Mouse (Mus musculus) G1E (cell line): ENCODE measurements around the gene A030005L19Rik. TPM values are rescaled to one million over a fixed set of nuclear protein-coding genes. Genes with fewer than 3 reads are reported as not detected.
"Not testable (repeated sequence)": the region's sequence is repeated elsewhere in the genome, so short reads cannot be mapped to it uniquely, and the experiment has no call there.

Experiments
- ATAC-seq: 2 replicates; pipeline ENCODE4 v1.8.0; 2016; ENCODE audit warnings: mild to moderate bottlenecking; ENCODE audit not compliant: insufficient number of reproducible peaks, poor library complexity, low FRiP score, severe bottlenecking; ENCODE audit errors: extremely low read depth
- DNase-seq: peaks from one replicate; pipeline ENCODE4 v3.0.0; 2012; ENCODE audit warnings: low spot score
- H3K27me3 ChIP-seq: 2 replicates; pipeline ENCODE4 v1.6.1; 2012; ENCODE audit warnings: mild to moderate bottlenecking, low read length, inconsistent platforms; ENCODE audit not compliant: insufficient read depth
- H3K36me3 ChIP-seq: replicated peaks from 2 replicates; pipeline ENCODE3; 2012; ENCODE audit warnings: mild to moderate bottlenecking, inconsistent platforms
- H3K4me1 ChIP-seq: 2 replicates; pipeline ENCODE4 v1.6.1; 2012; ENCODE audit warnings: low read depth, low read length, inconsistent platforms, mixed read lengths; ENCODE audit not compliant: insufficient read depth
- H3K4me3 ChIP-seq: 2 replicates; pipeline ENCODE4 v1.5.1; 2012; ENCODE audit warnings: low read depth, mild to moderate bottlenecking, inconsistent platforms, low read length, moderate library complexity, mixed read lengths
- H3K9me3 ChIP-seq: replicated peaks from 2 replicates; pipeline ENCODE4 v1.6.1; 2012; ENCODE audit warnings: inconsistent platforms
- CTCF ChIP-seq: IDR thresholded peaks from 2 replicates; pipeline ENCODE4 v1.5.1; 2012; ENCODE audit warnings: low read depth, low read length, inconsistent platforms, mixed read lengths
- GATA1 ChIP-seq: IDR thresholded peaks from 2 replicates; pipeline ENCODE4 v1.6.1; 2012; ENCODE audit warnings: borderline replicate concordance, low read length, inconsistent platforms, mixed read lengths
- GATA2 ChIP-seq: IDR thresholded peaks from 2 replicates; pipeline ENCODE4 v1.6.1; 2012; ENCODE audit warnings: low read depth, low read length, inconsistent platforms, borderline replicate concordance
- POLR2AphosphoS5 ChIP-seq: IDR thresholded peaks from 2 replicates; pipeline ENCODE4 v1.6.1; 2012; ENCODE audit warnings: low read depth, low read length, inconsistent platforms; ENCODE audit not compliant: insufficient replicate concordance
- TAL1 ChIP-seq: conservative IDR thresholded peaks from 2 replicates; pipeline ENCODE4 v1.6.1; 2012; ENCODE audit warnings: low read depth, low read length, inconsistent platforms, mixed read lengths
- polyA plus RNA-seq: library from polyadenylated mRNA; stranded (reverse); fragments of >175 nt; gene quantifications from 2 replicates; pipeline ENCODE4 v1.2.3, GENCODE M21; 2012
- total RNA-seq, 2 experiments: library from RNA; stranded (forward) in 1 of 2; stranded (reverse) in 1 of 2; fragments of 200-1000 nt in 1 of 2; fragments of >200 nt in 1 of 2; fragmentation: Nextera tagmentation in 1 of 2; gene quantifications; 2 replicates each; pipeline ENCODE4 v1.2.3; 2014 to 2017

Gene A030005L19Rik
- total and polyA plus RNA-seq, 3 experiments, result 0.07 to 1.9 (median 0.22) TPM

GRCm38 (mm10) chr1:82948601-82949000 is 35.5 kb downstream of the A030005L19Rik start:
- TF ChIP-seq TAL1, result no peak
- TF ChIP-seq POLR2AphosphoS5, result no peak
- no peak for TF ChIP-seq CTCF
- TF ChIP-seq GATA1, result no peak
- no peak for TF ChIP-seq GATA2
- no peaks in the 10 kb centered on the region for H3K36me3 ChIP-seq

GRCm38 (mm10) chr1:82955913-82956312 is 42.8 kb downstream of the A030005L19Rik start, which contains the start of gene Gm7544:
Gene Gm7544, minus strand, starts transcription at chr1:82956013.
- not testable (repeated sequence) for H3K4me3 ChIP-seq, H3K27me3 ChIP-seq, H3K9me3 ChIP-seq, ATAC-seq, DNase-seq, H3K36me3 ChIP-seq
- H3K4me1 ChIP-seq, result peaks cover 20% of the 10 kb centered on the region

More at GRCm38 (mm10) chr1:82948601-82949000, 35.5 kb downstream of the A030005L19Rik start:
- ATAC-seq (no peak), DNase-seq (no peak)
- Histone ChIP-seq H3K4me1 (peaks cover 23% of the 10 kb centered on the region), H3K27me3 (peaks cover 3% of the 10 kb centered on the region; the same call in 1 of the 2 replicates), H3K9me3 (no peaks in the 10 kb centered on the region; the same call in 1 of the 2 replicates), H3K4me3 (no peak overlapping the region)

GRCm38 (mm10) chr1:82959870-82960385 is 46.8 kb downstream of the A030005L19Rik start, which contains the start of gene Gm47955:
Gene Gm47955, plus strand, starts transcription at chr1:82960286.
- no peak for TF ChIP-seq GATA2
- no peak for TF ChIP-seq GATA1
- no peak for TF ChIP-seq CTCF
- TF ChIP-seq TAL1, result no peak
- TF ChIP-seq POLR2AphosphoS5, result no peak

More at GRCm38 (mm10) chr1:82959870-82960385, 46.8 kb downstream of the A030005L19Rik start, which contains the start of gene Gm47955:
- peaks cover 13% of the 10 kb centered on the region for H3K4me1 ChIP-seq
- no peaks in the 10 kb centered on the region for H3K36me3 ChIP-seq
- no peak within 1 kb of the TSS for H3K4me3 ChIP-seq
- H3K27me3 ChIP-seq, result peaks cover 3% of the 10 kb centered on the region; the same call in 1 of the 2 replicates
- ATAC-seq, result no peak
- DNase-seq, result no peak
- H3K9me3 ChIP-seq, result peaks cover 10% of the 10 kb centered on the region

Other genes with a start within 250 kb of the A030005L19Rik start
- gene Mff, start 188.4 kb upstream of the A030005L19Rik start, total RNA-seq (2014; fragmentation: Nextera tagmentation), result 552 and 575 TPM in 2 replicates
- gene Mff, start 188.4 kb upstream of the A030005L19Rik start, total RNA-seq (2017), result 387 and 411 TPM in 2 replicates
- gene Mff, start 188.4 kb upstream of the A030005L19Rik start, polyA plus RNA-seq, result 366 and 539 TPM in 2 replicates
- not detected in 2 replicates for gene Tm4sf20, start 144.9 kb upstream of the A030005L19Rik start, total RNA-seq (2014; fragmentation: Nextera tagmentation)
- not detected in 2 replicates for gene Tm4sf20, start 144.9 kb upstream of the A030005L19Rik start, total RNA-seq (2017)
- not detected in 2 replicates for gene Tm4sf20, start 144.9 kb upstream of the A030005L19Rik start, polyA plus RNA-seq
- not detected in 2 replicates for gene Gm47791, start 142.1 kb upstream of the A030005L19Rik start, total RNA-seq (2014; fragmentation: Nextera tagmentation)
- gene Gm47791, start 142.1 kb upstream of the A030005L19Rik start, total RNA-seq (2017), result not detected in 2 replicates
- gene Gm47791, start 142.1 kb upstream of the A030005L19Rik start, polyA plus RNA-seq, result not detected in 2 replicates
- gene Agfg1, start 73.8 kb upstream of the A030005L19Rik start, total RNA-seq (2014; fragmentation: Nextera tagmentation), result 303 and 306 TPM in 2 replicates
- gene Agfg1, start 73.8 kb upstream of the A030005L19Rik start, total RNA-seq (2017), result 121 and 135 TPM in 2 replicates
- 30.4 and 32.1 TPM in 2 replicates for gene Agfg1, start 73.8 kb upstream of the A030005L19Rik start, polyA plus RNA-seq
- gene A030014E15Rik, start 11.6 kb downstream of the A030005L19Rik start, total RNA-seq (2014; fragmentation: Nextera tagmentation), result 1.1 TPM in 1 of 2 replicates, not detected in the other
- 0.17 and 0.38 TPM in 2 replicates for gene A030014E15Rik, start 11.6 kb downstream of the A030005L19Rik start, total RNA-seq (2017)
- not detected in 2 replicates for gene A030014E15Rik, start 11.6 kb downstream of the A030005L19Rik start, polyA plus RNA-seq
- gene Gm6217, start 18.1 kb downstream of the A030005L19Rik start, total RNA-seq (2014; fragmentation: Nextera tagmentation), result not detected in 2 replicates
- 0.33 TPM in 1 of 2 replicates, not detected in the other for gene Gm6217, start 18.1 kb downstream of the A030005L19Rik start, total RNA-seq (2017)
- not detected in 2 replicates for gene Gm6217, start 18.1 kb downstream of the A030005L19Rik start, polyA plus RNA-seq
- not detected in 2 replicates for gene A030003K21Rik, start 30.1 kb downstream of the A030005L19Rik start, total RNA-seq (2014; fragmentation: Nextera tagmentation)
- not detected in 2 replicates for gene A030003K21Rik, start 30.1 kb downstream of the A030005L19Rik start, total RNA-seq (2017)
- not detected in 2 replicates for gene A030003K21Rik, start 30.1 kb downstream of the A030005L19Rik start, polyA plus RNA-seq
- gene Gm7544, start 42.7 kb downstream of the A030005L19Rik start, total RNA-seq (2014; fragmentation: Nextera tagmentation), result not detected in 2 replicates
- 0.29 TPM in 1 of 2 replicates, not detected in the other for gene Gm7544, start 42.7 kb downstream of the A030005L19Rik start, total RNA-seq (2017)
- not detected in 2 replicates for gene Gm7544, start 42.7 kb downstream of the A030005L19Rik start, polyA plus RNA-seq
- gene Gm47955, start 47.0 kb downstream of the A030005L19Rik start, total RNA-seq (2014; fragmentation: Nextera tagmentation), result not detected in 2 replicates
- gene Gm47955, start 47.0 kb downstream of the A030005L19Rik start, total RNA-seq (2017), result 0.27 TPM in 1 of 2 replicates, not detected in the other
- not detected in 2 replicates for gene Gm47955, start 47.0 kb downstream of the A030005L19Rik start, polyA plus RNA-seq
- not detected in 2 replicates for gene Gm47959, start 87.2 kb downstream of the A030005L19Rik start, total RNA-seq (2014; fragmentation: Nextera tagmentation)
- gene Gm47959, start 87.2 kb downstream of the A030005L19Rik start, total RNA-seq (2017), result not detected in 2 replicates
- not detected in 2 replicates for gene Gm47959, start 87.2 kb downstream of the A030005L19Rik start, polyA plus RNA-seq
- not detected in 2 replicates for gene Slc19a3, start 125.1 kb downstream of the A030005L19Rik start, total RNA-seq (2014; fragmentation: Nextera tagmentation)
- gene Slc19a3, start 125.1 kb downstream of the A030005L19Rik start, total RNA-seq (2017), result 0.06 and 0.33 TPM in 2 replicates
- gene Slc19a3, start 125.1 kb downstream of the A030005L19Rik start, polyA plus RNA-seq, result not detected in 2 replicates
- gene Krtap28-10, start 129.2 kb downstream of the A030005L19Rik start, total RNA-seq (2014; fragmentation: Nextera tagmentation), result not detected in 2 replicates
- 0.23 TPM in 1 of 2 replicates, not detected in the other for gene Krtap28-10, start 129.2 kb downstream of the A030005L19Rik start, total RNA-seq (2017)
- not detected in 2 replicates for gene Krtap28-10, start 129.2 kb downstream of the A030005L19Rik start, polyA plus RNA-seq
- not detected in 2 replicates for gene Gm47969, start 131.6 kb downstream of the A030005L19Rik start, total RNA-seq (2014; fragmentation: Nextera tagmentation)
- 0.16 TPM in 1 of 2 replicates, not detected in the other for gene Gm47969, start 131.6 kb downstream of the A030005L19Rik start, total RNA-seq (2017)
- gene Gm47969, start 131.6 kb downstream of the A030005L19Rik start, polyA plus RNA-seq, result not detected in 2 replicates
- not detected in 2 replicates for gene A030005K14Rik, start 146.1 kb downstream of the A030005L19Rik start, total RNA-seq (2014; fragmentation: Nextera tagmentation)
- not detected in 2 replicates for gene A030005K14Rik, start 146.1 kb downstream of the A030005L19Rik start, total RNA-seq (2017)
- gene A030005K14Rik, start 146.1 kb downstream of the A030005L19Rik start, polyA plus RNA-seq, result not detected in 2 replicates
- not detected in 2 replicates for gene Krtap28-13, start 147.6 kb downstream of the A030005L19Rik start, total RNA-seq (2014; fragmentation: Nextera tagmentation)
- gene Krtap28-13, start 147.6 kb downstream of the A030005L19Rik start, total RNA-seq (2017), result 0.33 TPM in 1 of 2 replicates, not detected in the other
- not detected in 2 replicates for gene Krtap28-13, start 147.6 kb downstream of the A030005L19Rik start, polyA plus RNA-seq
- gene Ccl20, start 203.4 kb downstream of the A030005L19Rik start, total RNA-seq (2014; fragmentation: Nextera tagmentation), result not detected in 2 replicates
- gene Ccl20, start 203.4 kb downstream of the A030005L19Rik start, total RNA-seq (2017), result 0.12 and 0.66 TPM in 2 replicates
- not detected in 2 replicates for gene Ccl20, start 203.4 kb downstream of the A030005L19Rik start, polyA plus RNA-seq
- not detected in 2 replicates for gene Daw1, start 246.4 kb downstream of the A030005L19Rik start, total RNA-seq (2014; fragmentation: Nextera tagmentation)
- gene Daw1, start 246.4 kb downstream of the A030005L19Rik start, total RNA-seq (2017), result not detected in 2 replicates
- not detected in 2 replicates for gene Daw1, start 246.4 kb downstream of the A030005L19Rik start, polyA plus RNA-seq